In genomic region chr11:43484057-43484456, GRCm38 (mm10) we compare ENCODE assay signal across 13 mouse cellular contexts. TPM values are rescaled to one million over a fixed set of nuclear protein-coding genes. Genes with fewer than 3 reads are reported as not detected.
DNase-seq lines count a peak whose midpoint lies in the region; ATAC-seq and TF ChIP-seq lines count a peak whose summit lies in the region.
"Had no signal": no experiment of that assay in that cellular context is flagged by ENCODE, and none has a peak within 500 bp of the region (broad histone marks: within the 10 kb centered on the region; RNA-seq: fewer than 3 reads in every experiment).

No protein-coding gene starts in this region.

- H3K27me3 ChIP-seq in heart, adult 2 months (ENCODE audit: control insufficient read depth, insufficient read depth, low read length): no peaks in the 10 kb centered on the region
- no peaks in the 10 kb centered on the region for H3K27me3 ChIP-seq in lung, embryonic 15.5 days
- H3K27me3 ChIP-seq in heart, embryonic 12.5 days (replicated peaks): no peaks in the 10 kb centered on the region
- H3K27me3 ChIP-seq in limb, embryonic 14.5 days (ENCODE audit: control insufficient read depth, insufficient read depth, low read length): no peaks in the 10 kb centered on the region
- no peaks in the 10 kb centered on the region for H3K27me3 ChIP-seq in forebrain, embryonic 15.5 days
- H3K27me3 ChIP-seq: Patski had no signal

- peaks cover 3% of the 10 kb centered on the region; the same call in 1 of the 2 replicates for H3K36me3 ChIP-seq in heart, adult 2 months (ENCODE audit: control insufficient read depth, insufficient read depth, low read length)
- H3K36me3 ChIP-seq in lung, embryonic 15.5 days: no peaks in the 10 kb centered on the region
- H3K36me3 ChIP-seq in heart, embryonic 12.5 days: no peaks in the 10 kb centered on the region
- H3K36me3 ChIP-seq in limb, embryonic 14.5 days (ENCODE audit: control insufficient read depth, insufficient read depth, low read length): no peaks in the 10 kb centered on the region
- H3K36me3 ChIP-seq in forebrain, embryonic 15.5 days: no peaks in the 10 kb centered on the region

- TF ChIP-seq EP300 in heart, adult 2 months (IDR thresholded peaks at IDR 0.05; ENCODE audit: insufficient read depth, low read depth, low read length): no peak

- H3K4me2 ChIP-seq in lung, embryonic 15.5 days: no peak overlapping the region
- no peak overlapping the region for H3K4me2 ChIP-seq in heart, embryonic 12.5 days
- no peak overlapping the region for H3K4me2 ChIP-seq in limb, embryonic 14.5 days (replicated peaks; ENCODE audit: low read depth, low read length, severe bottlenecking)
- no peak overlapping the region for H3K4me2 ChIP-seq in forebrain, embryonic 15.5 days (replicated peaks)
- H3K4me2 ChIP-seq: liver, embryonic 11.5 days had no signal

- H3K9ac ChIP-seq in heart, adult 2 months (ENCODE audit: low read depth, low read length): peak overlapping the region; percentile 41; the same call in 1 of the 2 replicates
- H3K9ac ChIP-seq in lung, embryonic 15.5 days: no peak overlapping the region
- no peak overlapping the region for H3K9ac ChIP-seq in heart, embryonic 12.5 days
- no peak overlapping the region for H3K9ac ChIP-seq in limb, embryonic 14.5 days (ENCODE audit: low read depth, low read length, severe bottlenecking)
- no peak overlapping the region for H3K9ac ChIP-seq in forebrain, embryonic 15.5 days (replicated peaks)

- ATAC-seq in lung, embryonic 15.5 days (ENCODE audit: borderline replicate concordance, extremely low read depth, low FRiP score, low TSS enrichment): no peak
- no peak for ATAC-seq in heart, embryonic 12.5 days (ENCODE audit: insufficient number of reproducible peaks, low FRiP score)
- no peak for ATAC-seq in limb, embryonic 14.5 days (ENCODE audit: low FRiP score, low read depth)
- no peak for ATAC-seq in forebrain, embryonic 15.5 days (replicated peaks)
- ATAC-seq: Patski had no signal

- TF ChIP-seq POLR2A in heart, adult 2 months (IDR thresholded peaks at IDR 0.05; ENCODE audit: insufficient read depth, low read depth, low read length): no peak
- TF ChIP-seq POLR2A in limb, embryonic 14.5 days (IDR thresholded peaks at IDR 0.05; ENCODE audit: borderline replicate concordance, extremely low read depth, insufficient read depth, insufficient read length): no peak

- intact Hi-C loops in heart, adult 2 months (cut with DNase I): no loop called here

- no peak for DNase-seq in heart, adult 2 months
- DNase-seq in heart, adult 8-10 months (ENCODE audit: low spot score): no peak
- DNase-seq in lung, adult 18-20 months: no peak
- DNase-seq in limb, embryonic 14.5 days (ENCODE audit: low spot score): no peak
- no peak for DNase-seq in ovary, adult 18-20 months (ENCODE audit: low spot score)
- DNase-seq: adrenal gland, postnatal 25 days; cerebellum, adult 9-11 months had no signal

- H3K9me3 ChIP-seq in lung, embryonic 15.5 days: no peaks in the 10 kb centered on the region
- H3K9me3 ChIP-seq in heart, embryonic 12.5 days (replicated peaks): no peaks in the 10 kb centered on the region
- no peaks in the 10 kb centered on the region for H3K9me3 ChIP-seq in limb, embryonic 14.5 days (ENCODE audit: control insufficient read depth, low read length)
- no peaks in the 10 kb centered on the region for H3K9me3 ChIP-seq in forebrain, embryonic 15.5 days

- peaks cover 15% of the 10 kb centered on the region for H3K4me1 ChIP-seq in heart, adult 2 months (ENCODE audit: control insufficient read depth, insufficient read depth, low read length)
- peaks cover 50% of the 10 kb centered on the region for H3K4me1 ChIP-seq in lung, embryonic 15.5 days
- peaks cover 42% of the 10 kb centered on the region for H3K4me1 ChIP-seq in heart, embryonic 12.5 days (replicated peaks)
- H3K4me1 ChIP-seq in limb, embryonic 14.5 days (ENCODE audit: control insufficient read depth, insufficient read depth, low read length): peaks cover 53% of the 10 kb centered on the region
- H3K4me1 ChIP-seq in forebrain, embryonic 15.5 days: no peaks in the 10 kb centered on the region

- WGBS in heart, adult 2 months: 51% methylated on average over 4 of the region's 4 CpGs
- WGBS in lung, embryonic 15.5 days: 54% methylated on average over 4 of the region's 4 CpGs
- WGBS in heart, embryonic 12.5 days: 78% methylated on average over 4 of the region's 4 CpGs
- 76% methylated on average over 4 of the region's 4 CpGs for WGBS in limb, embryonic 14.5 days
- whole genome bisulfite sequencing in forebrain, embryonic 15.5 days: 79% methylated on average over 4 of the region's 4 CpGs

- H3K79me2 ChIP-seq in heart, adult 2 months (replicated peaks; ENCODE audit: control insufficient read depth, insufficient read depth, low read length): no peaks in the 10 kb centered on the region

- H3K27ac ChIP-seq in heart, adult 2 months: peak overlapping the region; percentile 55
- peak overlapping the region; percentile 62; the same call in 1 of the 2 replicates for H3K27ac ChIP-seq in lung, embryonic 15.5 days
- peak overlapping the region; percentile 75 for H3K27ac ChIP-seq in heart, embryonic 12.5 days (ENCODE audit: poor library complexity, severe bottlenecking)
- H3K27ac ChIP-seq in limb, embryonic 14.5 days (replicated peaks; ENCODE audit: low read depth, low read length): peak overlapping the region; percentile 83; the same call in 1 of the 2 replicates
- H3K27ac ChIP-seq in forebrain, embryonic 15.5 days (replicated peaks): no peak overlapping the region
- H3K27ac ChIP-seq: layer of hippocampus, adult 2 months had no signal

- no peak overlapping the region for H3K4me3 ChIP-seq in heart, adult 2 months
- H3K4me3 ChIP-seq in lung, embryonic 15.5 days: no peak overlapping the region
- no peak overlapping the region for H3K4me3 ChIP-seq in heart, embryonic 12.5 days
- no peak overlapping the region for H3K4me3 ChIP-seq in limb, embryonic 14.5 days (replicated peaks; ENCODE audit: low read length)
- H3K4me3 ChIP-seq in forebrain, embryonic 15.5 days: no peak overlapping the region
- H3K4me3 ChIP-seq: layer of hippocampus, adult 2 months had no signal

- TF ChIP-seq CTCF in heart, adult 2 months (IDR thresholded peaks at IDR 0.05): no peak

RNA-seq across cellular contexts. Expression of gene C1qtnf2, which starts 10.0 kb away (rescaled TPM):
- total RNA-seq in heart, adult 2 months (2021): 1 to 10 TPM; 4.7 to 5.3 TPM
- 7.8 and 10.8 TPM in 2 replicates for polyA plus RNA-seq in heart, adult 2 months (2012; rRNA removed)
- 1 to 10 TPM; 3.6 to 5.2 (median 4.0) TPM for total RNA-seq in heart, adult 8-10 months (2022)
- polyA plus RNA-seq in lung, embryonic 15.5 days (2015; fragmentation: Nextera tagmentation; extraction: Ambion mirVana): 2.6 and 3.1 TPM in 2 replicates
- polyA plus RNA-seq in heart, embryonic 12.5 days (2016; fragmentation: Nextera tagmentation; extraction: Ambion mirVana): 2.0 TPM in 2 replicates
- polyA plus RNA-seq in limb, embryonic 14.5 days (2012; rRNA removed): 32.7 and 32.9 TPM in 2 replicates
- 40.3 and 46.1 TPM in 2 replicates for polyA plus RNA-seq in limb, embryonic 14.5 days (2014; fragmentation: Nextera tagmentation; extraction: Ambion mirVana)
- polyA plus RNA-seq in forebrain, embryonic 15.5 days (2015; fragmentation: Nextera tagmentation; extraction: Ambion mirVana): 5.3 and 5.4 TPM in 2 replicates
- polyA plus RNA-seq: Patski had no signal

RNA-seq across cellular contexts. Expression of gene Ccnjl, which starts 44.5 kb away (rescaled TPM):
- total RNA-seq in heart, adult 2 months (2021): 1 to 10 TPM; 2.1 to 3.0 TPM
- 2.0 and 2.9 TPM in 2 replicates for polyA plus RNA-seq in heart, adult 2 months (2012; rRNA removed)
- 1 to 10 TPM in 3 of 4 experiments, under 1 TPM in 1; 0.87 to 2.2 (median 1.4) TPM for total RNA-seq in heart, adult 8-10 months (2022)
- 22.6 and 23.3 TPM in 2 replicates for polyA plus RNA-seq in lung, embryonic 15.5 days (2015; fragmentation: Nextera tagmentation; extraction: Ambion mirVana)
- polyA plus RNA-seq in heart, embryonic 12.5 days (2016; fragmentation: Nextera tagmentation; extraction: Ambion mirVana): 18.9 and 22.9 TPM in 2 replicates
- polyA plus RNA-seq in limb, embryonic 14.5 days (2012; rRNA removed): 5.1 and 5.9 TPM in 2 replicates
- polyA plus RNA-seq in limb, embryonic 14.5 days (2014; fragmentation: Nextera tagmentation; extraction: Ambion mirVana): 7.7 and 11.5 TPM in 2 replicates
- polyA plus RNA-seq in forebrain, embryonic 15.5 days (2015; fragmentation: Nextera tagmentation; extraction: Ambion mirVana): 11.7 and 13.5 TPM in 2 replicates

RNA-seq across cellular contexts. Expression of gene Slu7, which starts 50.5 kb away (rescaled TPM):
- total RNA-seq in heart, adult 2 months (2021): 10 to 100 TPM; 27.2 to 27.8 TPM
- 3.8 and 4.7 TPM in 2 replicates for polyA plus RNA-seq in heart, adult 2 months (2012; rRNA removed)
- total RNA-seq in heart, adult 8-10 months (2022): 10 to 100 TPM; 28.0 to 30.8 (median 30.1) TPM
- polyA plus RNA-seq in lung, embryonic 15.5 days (2015; fragmentation: Nextera tagmentation; extraction: Ambion mirVana): 56.8 and 58.0 TPM in 2 replicates
- 42.1 and 44.3 TPM in 2 replicates for polyA plus RNA-seq in heart, embryonic 12.5 days (2016; fragmentation: Nextera tagmentation; extraction: Ambion mirVana)
- 8.2 and 15.5 TPM in 2 replicates for polyA plus RNA-seq in limb, embryonic 14.5 days (2012; rRNA removed)
- polyA plus RNA-seq in limb, embryonic 14.5 days (2014; fragmentation: Nextera tagmentation; extraction: Ambion mirVana): 48.2 and 52.1 TPM in 2 replicates
- 72.1 and 75.4 TPM in 2 replicates for polyA plus RNA-seq in forebrain, embryonic 15.5 days (2015; fragmentation: Nextera tagmentation; extraction: Ambion mirVana)

RNA-seq across cellular contexts. Expression of gene Pttg1, which starts 58.0 kb away (rescaled TPM):
- total RNA-seq in heart, adult 2 months (2021): 10 to 100 TPM; 74.8 to 84.5 TPM
- 55.5 and 80.9 TPM in 2 replicates for polyA plus RNA-seq in heart, adult 2 months (2012; rRNA removed)
- 10 to 100 TPM; 77.5 to 93.9 (median 90.6) TPM for total RNA-seq in heart, adult 8-10 months (2022)
- 86.8 and 95.0 TPM in 2 replicates for polyA plus RNA-seq in lung, embryonic 15.5 days (2015; fragmentation: Nextera tagmentation; extraction: Ambion mirVana)
- polyA plus RNA-seq in heart, embryonic 12.5 days (2016; fragmentation: Nextera tagmentation; extraction: Ambion mirVana): 117 and 121 TPM in 2 replicates
- 50.9 and 66.8 TPM in 2 replicates for polyA plus RNA-seq in limb, embryonic 14.5 days (2012; rRNA removed)
- polyA plus RNA-seq in limb, embryonic 14.5 days (2014; fragmentation: Nextera tagmentation; extraction: Ambion mirVana): 80.9 and 86.5 TPM in 2 replicates
- 30.7 and 34.8 TPM in 2 replicates for polyA plus RNA-seq in forebrain, embryonic 15.5 days (2015; fragmentation: Nextera tagmentation; extraction: Ambion mirVana)
